Mouse (Mus musculus): ENCODE measurements around the gene Glrx. TPM values are rescaled to one million over a fixed set of nuclear protein-coding genes. Genes with fewer than 3 reads are reported as not detected.
"Not testable (repeated sequence)": the region's sequence is repeated elsewhere in the genome, so short reads cannot be mapped to it uniquely, and the experiment has no call there.

The Glrx gene
- polyA plus RNA-seq, 1 experiment from 2014 or later = 99.8 TPM

DNA sequence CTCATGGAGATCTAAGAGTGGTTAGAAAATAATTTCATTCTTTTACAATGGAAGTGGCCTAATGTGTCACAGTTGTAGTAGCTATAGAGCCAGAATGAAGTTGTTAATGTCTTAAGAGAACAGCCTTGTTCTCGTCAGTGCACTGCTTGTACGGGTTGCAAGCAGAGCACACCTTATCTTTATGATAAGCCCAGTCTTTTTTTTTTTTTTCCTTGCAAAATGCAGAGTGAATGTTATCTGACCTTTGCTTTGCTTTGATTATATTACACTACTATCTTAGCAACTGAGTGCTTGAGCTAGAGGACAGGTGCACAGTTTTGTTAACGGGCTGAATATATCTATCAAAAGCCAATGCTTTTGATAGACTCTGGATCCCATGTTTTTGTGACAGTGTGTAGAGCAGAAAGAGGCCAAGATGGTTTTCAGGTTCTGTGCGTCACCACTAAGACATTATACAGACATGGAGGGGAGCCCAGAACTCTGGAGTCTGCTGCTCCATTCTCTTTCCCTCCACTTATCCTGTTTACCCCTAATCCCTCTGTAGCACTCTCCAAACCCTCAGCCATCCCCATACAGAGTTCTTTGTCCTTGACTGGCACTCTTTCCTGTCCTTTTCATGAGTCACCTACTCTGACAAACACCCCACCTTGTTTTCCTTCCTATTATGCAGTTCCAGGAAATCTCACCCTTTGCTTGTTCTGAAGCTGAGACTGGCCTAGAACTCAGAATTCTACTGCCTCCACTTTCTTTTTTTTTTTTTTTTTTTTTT is 35.1 kb downstream of the Glrx start:
- no peaks in the 10 kb centered on the region for H3K4me1 ChIP-seq (ENCODE audit: control insufficient read depth, insufficient read depth, low read length)
- peaks cover 21% of the 10 kb centered on the region; the same call in 1 of the 2 replicates for H3K36me3 ChIP-seq (ENCODE audit: control insufficient read depth, insufficient read depth, low read length)
- no peak for ATAC-seq (ENCODE audit: insufficient read depth, low FRiP score)
- 0 out of 2 replicates have a peak overlapping the region, but pooled peaks have one; percentile 6 for H3K27ac ChIP-seq (ENCODE audit: low read length)
- H3K27me3 ChIP-seq (ENCODE audit: control insufficient read depth, insufficient read depth, low read length) = no peaks in the 10 kb centered on the region
- no peak overlapping the region for H3K9ac ChIP-seq (ENCODE audit: low read length)
- H3K9me3 ChIP-seq (replicated peaks; ENCODE audit: control insufficient read depth, low read length) = no peaks in the 10 kb centered on the region
- no peak overlapping the region for H3K4me2 ChIP-seq (ENCODE audit: low read depth, low read length)
- H3K4me3 ChIP-seq (replicated peaks; ENCODE audit: low read length) = no peak overlapping the region
- WGBS = 64% methylated on average over 4 of the region's 4 CpGs

DNA sequence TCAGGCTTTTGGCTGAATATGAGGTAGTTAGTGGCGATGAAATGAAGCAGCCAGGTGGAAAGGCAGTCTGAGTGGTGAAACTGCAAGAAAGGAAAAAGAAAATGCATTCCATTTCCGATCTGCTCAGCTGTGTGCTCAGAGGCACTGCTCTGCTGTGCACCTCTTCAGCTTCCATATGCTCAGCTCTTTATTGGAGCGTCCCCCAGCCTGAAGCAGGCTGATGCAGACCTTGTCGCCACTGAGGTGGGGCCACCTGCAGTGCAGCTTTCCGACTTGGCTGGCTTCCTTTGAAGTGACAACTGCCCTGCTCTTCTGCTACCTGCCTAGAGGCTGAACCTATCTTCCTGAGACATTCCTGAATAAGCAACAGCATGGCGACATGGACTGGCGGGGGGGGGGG is 36.5 kb downstream of the Glrx start:
- H3K4me3 ChIP-seq (replicated peaks; ENCODE audit: low read length); H3K27ac ChIP-seq (ENCODE audit: low read length); H3K27me3 ChIP-seq (ENCODE audit: control insufficient read depth, insufficient read depth, low read length); H3K4me1 ChIP-seq (ENCODE audit: control insufficient read depth, insufficient read depth, low read length); H3K9me3 ChIP-seq (replicated peaks; ENCODE audit: control insufficient read depth, low read length); H3K9ac ChIP-seq (ENCODE audit: low read length); H3K4me2 ChIP-seq (ENCODE audit: low read depth, low read length); ATAC-seq (ENCODE audit: insufficient read depth, low FRiP score): not testable (repeated sequence)
- WGBS = 80% methylated on average over 7 of the region's 7 CpGs
- H3K36me3 ChIP-seq (ENCODE audit: control insufficient read depth, insufficient read depth, low read length) = peaks cover 20% of the 10 kb centered on the region; the same call in 1 of the 2 replicates

DNA sequence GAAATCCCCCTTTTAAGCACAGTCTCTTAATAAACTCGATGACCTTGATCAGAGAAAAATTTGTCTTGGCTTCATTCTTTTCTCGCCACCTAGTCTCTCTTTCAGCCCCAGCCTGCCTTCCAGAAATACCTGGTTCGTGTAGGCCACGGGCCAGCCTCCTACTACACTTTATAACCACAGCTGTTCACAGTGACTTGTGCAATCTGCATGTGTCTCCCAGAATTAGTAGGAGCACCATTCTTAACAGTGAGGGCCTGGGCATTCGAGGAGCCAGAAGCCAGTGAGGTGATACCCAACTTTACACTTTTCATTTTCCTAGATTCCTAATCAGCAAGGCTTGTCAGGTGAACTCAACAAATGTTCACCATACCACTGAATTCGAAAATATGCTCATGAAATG is 36.9 kb downstream of the Glrx start:
- Histone ChIP-seq H3K9me3 (replicated peaks; ENCODE audit: control insufficient read depth, low read length) (no peaks in the 10 kb centered on the region), H3K36me3 (ENCODE audit: control insufficient read depth, insufficient read depth, low read length) (peaks cover 20% of the 10 kb centered on the region; the same call in 1 of the 2 replicates), H3K4me2 (ENCODE audit: low read depth, low read length) (no peak overlapping the region), H3K4me1 (ENCODE audit: control insufficient read depth, insufficient read depth, low read length) (no peaks in the 10 kb centered on the region), H3K27me3 (ENCODE audit: control insufficient read depth, insufficient read depth, low read length) (no peaks in the 10 kb centered on the region), H3K27ac (ENCODE audit: low read length) (no peak overlapping the region), H3K9ac (ENCODE audit: low read length) (no peak overlapping the region), H3K4me3 (replicated peaks; ENCODE audit: low read length) (no peak overlapping the region)
- no peak for ATAC-seq (ENCODE audit: insufficient read depth, low FRiP score)
- 79% methylated on average over 6 of the region's 6 CpGs for WGBS

DNA sequence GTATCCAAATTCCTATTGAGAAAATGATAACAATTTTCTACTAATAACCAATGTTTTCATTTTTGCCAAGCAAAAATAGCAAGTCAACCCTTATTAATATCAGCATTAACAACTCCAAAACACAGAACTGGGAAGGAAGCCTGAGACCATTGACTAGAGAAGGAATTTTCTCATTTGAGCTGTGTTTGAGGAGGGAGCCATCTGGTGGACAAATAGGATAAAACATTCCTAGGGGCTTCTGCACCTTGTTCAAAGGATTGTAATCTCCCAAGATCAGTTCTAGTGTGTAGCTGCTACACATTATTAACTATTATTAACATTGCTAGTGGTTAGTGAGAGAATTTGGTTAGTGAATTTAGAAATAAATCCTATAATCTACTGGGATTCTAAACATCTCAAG is 38.2 kb downstream of the Glrx start:
- Histone ChIP-seq H3K9ac (ENCODE audit: low read length) (no peak overlapping the region), H3K27me3 (ENCODE audit: control insufficient read depth, insufficient read depth, low read length) (no peaks in the 10 kb centered on the region), H3K36me3 (ENCODE audit: control insufficient read depth, insufficient read depth, low read length) (peaks cover 20% of the 10 kb centered on the region; the same call in 1 of the 2 replicates), H3K9me3 (replicated peaks; ENCODE audit: control insufficient read depth, low read length) (no peaks in the 10 kb centered on the region), H3K4me3 (replicated peaks; ENCODE audit: low read length) (no peak overlapping the region), H3K27ac (ENCODE audit: low read length) (no peak overlapping the region), H3K4me1 (ENCODE audit: control insufficient read depth, insufficient read depth, low read length) (no peaks in the 10 kb centered on the region), H3K4me2 (ENCODE audit: low read depth, low read length) (no peak overlapping the region)
- no peak for ATAC-seq (ENCODE audit: insufficient read depth, low FRiP score)

DNA sequence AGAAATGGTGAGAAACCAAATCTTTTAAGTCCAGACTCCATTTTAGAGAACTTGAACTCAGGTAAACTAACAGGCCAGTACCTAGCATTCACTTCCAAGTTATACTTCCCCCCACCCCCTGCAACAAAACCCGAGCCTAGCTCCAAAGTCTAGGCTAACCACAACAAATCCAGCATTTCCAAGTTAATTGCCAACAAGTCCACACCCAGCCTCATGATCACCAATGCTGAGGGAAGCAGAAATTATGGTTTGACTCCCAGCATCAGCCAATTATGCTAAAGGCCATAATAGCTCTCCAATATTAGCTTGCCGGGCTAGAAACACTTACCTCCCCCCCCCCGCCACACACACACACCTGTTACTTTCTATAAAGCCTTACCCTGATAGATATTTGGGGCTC is 40.1 kb downstream of the Glrx start:
- ATAC-seq (ENCODE audit: insufficient read depth, low FRiP score) = no peak
- WGBS = 86% methylated on average over 3 of the region's 3 CpGs

DNA sequence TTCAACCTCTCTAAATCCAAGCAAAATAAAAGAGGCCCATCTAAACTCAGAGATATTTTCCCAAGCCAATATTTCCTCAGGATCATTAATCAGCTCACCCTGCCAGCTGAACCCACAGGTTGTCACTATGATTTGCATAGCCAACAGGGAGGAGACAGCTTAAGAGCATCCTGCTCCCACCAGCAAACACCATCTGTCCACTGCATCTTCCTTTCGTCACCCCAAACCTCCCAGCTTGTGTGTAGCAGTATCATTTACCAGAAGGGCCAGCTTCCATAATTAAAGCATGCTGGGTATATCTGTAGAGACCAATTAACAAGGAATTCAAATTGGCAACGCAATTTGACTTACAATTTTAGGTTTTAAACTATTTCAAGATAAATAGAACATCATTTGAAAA is 40.8 kb downstream of the Glrx start:
- no peak overlapping the region for H3K4me2 ChIP-seq (ENCODE audit: low read depth, low read length)
- WGBS = 89% methylated on average over 2 of the region's 2 CpGs
- H3K4me3 ChIP-seq (replicated peaks; ENCODE audit: low read length) = no peak overlapping the region
- no peak overlapping the region for H3K9ac ChIP-seq (ENCODE audit: low read length)
- H3K27ac ChIP-seq (ENCODE audit: low read length) = no peak overlapping the region
- H3K36me3 ChIP-seq (ENCODE audit: control insufficient read depth, insufficient read depth, low read length) = peaks cover 6% of the 10 kb centered on the region
- no peaks in the 10 kb centered on the region for H3K4me1 ChIP-seq (ENCODE audit: control insufficient read depth, insufficient read depth, low read length)
- H3K27me3 ChIP-seq (ENCODE audit: control insufficient read depth, insufficient read depth, low read length) = no peaks in the 10 kb centered on the region
- no peak for ATAC-seq (ENCODE audit: insufficient read depth, low FRiP score)
- no peaks in the 10 kb centered on the region for H3K9me3 ChIP-seq (replicated peaks; ENCODE audit: control insufficient read depth, low read length)

More for the DNA sequence above, 40.1 kb downstream of the Glrx start:
- H3K27ac ChIP-seq (ENCODE audit: low read length) = no peak overlapping the region
- H3K27me3 ChIP-seq (ENCODE audit: control insufficient read depth, insufficient read depth, low read length) = no peaks in the 10 kb centered on the region
- H3K9me3 ChIP-seq (replicated peaks; ENCODE audit: control insufficient read depth, low read length) = no peaks in the 10 kb centered on the region
- no peak overlapping the region for H3K4me3 ChIP-seq (replicated peaks; ENCODE audit: low read length)
- H3K4me1 ChIP-seq (ENCODE audit: control insufficient read depth, insufficient read depth, low read length) = no peaks in the 10 kb centered on the region
- peaks cover 8% of the 10 kb centered on the region for H3K36me3 ChIP-seq (ENCODE audit: control insufficient read depth, insufficient read depth, low read length)
- no peak overlapping the region for H3K4me2 ChIP-seq (ENCODE audit: low read depth, low read length)
- H3K9ac ChIP-seq (ENCODE audit: low read length) = no peak overlapping the region

DNA sequence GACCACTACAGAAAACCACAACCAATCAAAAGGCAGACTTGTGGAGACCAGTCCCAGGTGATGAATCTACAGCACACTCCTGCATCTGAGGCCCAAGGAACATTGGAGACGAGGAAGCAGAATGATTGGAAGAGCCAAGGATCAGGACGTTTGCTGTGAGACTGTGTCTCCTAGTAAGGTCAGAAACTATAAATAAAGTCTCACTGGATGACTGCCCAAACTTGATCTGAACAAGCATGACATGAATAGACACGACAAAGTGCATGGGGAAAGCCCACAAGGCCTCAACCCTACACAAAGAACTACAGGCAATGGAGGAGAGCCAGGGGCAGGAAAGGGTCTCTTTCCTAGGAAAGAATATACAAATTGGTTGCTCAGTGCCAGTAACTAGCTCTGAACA is 44.1 kb downstream of the Glrx start:
- Histone ChIP-seq H3K36me3 (ENCODE audit: control insufficient read depth, insufficient read depth, low read length) (peaks cover 3% of the 10 kb centered on the region), H3K4me1 (ENCODE audit: control insufficient read depth, insufficient read depth, low read length) (no peaks in the 10 kb centered on the region), H3K9ac (ENCODE audit: low read length) (no peak overlapping the region), H3K4me2 (ENCODE audit: low read depth, low read length) (no peak overlapping the region), H3K4me3 (replicated peaks; ENCODE audit: low read length) (no peak overlapping the region), H3K27ac (ENCODE audit: low read length) (no peak overlapping the region), H3K9me3 (replicated peaks; ENCODE audit: control insufficient read depth, low read length) (no peaks in the 10 kb centered on the region), H3K27me3 (ENCODE audit: control insufficient read depth, insufficient read depth, low read length) (no peaks in the 10 kb centered on the region)
- ATAC-seq (ENCODE audit: insufficient read depth, low FRiP score) = no peak
- WGBS = 62% methylated on average over 3 of the region's 3 CpGs

DNA sequence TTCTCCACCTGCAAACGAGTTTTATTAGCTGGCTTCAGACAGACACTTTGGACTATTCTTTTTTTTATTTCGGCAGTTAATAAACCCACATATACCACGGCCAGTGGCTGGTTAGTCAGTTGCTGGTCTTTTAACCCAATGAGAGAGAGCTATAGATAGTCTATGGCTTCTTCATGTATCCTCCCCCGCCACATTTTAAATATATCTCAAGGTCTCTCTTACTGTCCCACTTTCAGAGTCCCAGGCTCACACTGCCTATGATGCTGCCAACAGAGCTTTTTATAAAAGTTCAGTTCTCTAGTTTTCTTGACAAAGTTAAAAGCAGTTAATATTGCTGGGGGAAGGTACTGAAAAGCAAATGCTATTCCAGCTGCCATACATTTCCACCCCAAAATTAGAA is 52.2 kb downstream of the Glrx start:
- no peak overlapping the region for H3K9ac ChIP-seq (ENCODE audit: low read length)
- no peak overlapping the region for H3K4me3 ChIP-seq (replicated peaks; ENCODE audit: low read length)
- H3K4me2 ChIP-seq (ENCODE audit: low read depth, low read length) = no peak overlapping the region
- H3K36me3 ChIP-seq (ENCODE audit: control insufficient read depth, insufficient read depth, low read length) = peaks cover 10% of the 10 kb centered on the region
- H3K4me1 ChIP-seq (ENCODE audit: control insufficient read depth, insufficient read depth, low read length) = no peaks in the 10 kb centered on the region
- ATAC-seq (ENCODE audit: insufficient read depth, low FRiP score) = no peak
- H3K27ac ChIP-seq (ENCODE audit: low read length) = no peak overlapping the region
- 91% methylated on average over 4 of the region's 4 CpGs for WGBS
- H3K9me3 ChIP-seq (replicated peaks; ENCODE audit: control insufficient read depth, low read length) = no peaks in the 10 kb centered on the region
- no peaks in the 10 kb centered on the region for H3K27me3 ChIP-seq (ENCODE audit: control insufficient read depth, insufficient read depth, low read length)

DNA sequence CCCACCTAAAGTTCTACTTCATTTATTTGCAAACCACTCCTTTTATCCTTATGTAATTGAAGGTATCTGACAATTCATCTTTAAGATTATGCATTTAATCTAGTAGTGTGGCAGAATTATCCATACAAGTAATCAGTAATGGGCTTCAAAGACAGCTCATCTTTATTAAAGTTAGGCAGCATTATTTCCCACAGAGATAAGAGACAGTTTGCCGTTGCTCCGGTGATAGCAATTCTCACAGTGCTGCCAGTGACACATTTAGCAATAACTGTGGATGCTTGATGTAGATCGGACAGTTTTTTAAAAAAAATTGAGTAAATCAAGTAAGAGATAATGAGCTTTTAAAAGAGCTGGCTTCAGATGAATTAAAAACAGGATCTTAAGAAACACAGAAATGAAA is 52.6 kb downstream of the Glrx start:
- H3K9ac ChIP-seq (ENCODE audit: low read length) = no peak overlapping the region
- H3K27me3 ChIP-seq (ENCODE audit: control insufficient read depth, insufficient read depth, low read length) = no peaks in the 10 kb centered on the region
- no peak overlapping the region for H3K4me3 ChIP-seq (replicated peaks; ENCODE audit: low read length)
- no peak overlapping the region for H3K27ac ChIP-seq (ENCODE audit: low read length)
- no peak overlapping the region for H3K4me2 ChIP-seq (ENCODE audit: low read depth, low read length)
- no peaks in the 10 kb centered on the region for H3K4me1 ChIP-seq (ENCODE audit: control insufficient read depth, insufficient read depth, low read length)
- H3K36me3 ChIP-seq (ENCODE audit: control insufficient read depth, insufficient read depth, low read length) = peaks cover 10% of the 10 kb centered on the region
- ATAC-seq (ENCODE audit: insufficient read depth, low FRiP score) = no peak
- 81% methylated on average over 3 of the region's 3 CpGs for WGBS
- no peaks in the 10 kb centered on the region for H3K9me3 ChIP-seq (replicated peaks; ENCODE audit: control insufficient read depth, low read length)
